Mouse (Mus musculus): Measurements from ENCODE around the gene Cryl1.

Cryl1 gene

DNA sequence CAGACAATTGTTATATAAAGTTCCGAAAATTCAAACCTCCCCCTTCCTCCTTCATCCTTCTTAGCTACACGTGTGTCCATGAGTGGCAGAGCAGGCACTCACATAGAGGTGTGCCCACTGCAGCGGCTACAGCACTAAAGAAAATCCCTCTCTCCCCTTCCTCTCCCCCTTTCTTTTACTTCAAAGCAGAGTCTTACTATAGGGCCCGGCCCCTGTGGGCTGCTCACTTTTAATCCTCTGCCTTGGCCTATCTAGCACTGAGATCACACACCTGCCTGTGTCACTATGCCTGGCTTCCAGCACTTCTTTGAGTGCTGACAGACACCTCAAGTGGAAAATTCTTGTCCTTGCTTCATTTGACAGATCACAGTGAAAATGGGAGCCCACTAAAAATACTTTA, 163.6 kb downstream of the Cryl1 start:
- no peak for DNase-seq (ENCODE audit: low spot score)

DNA sequence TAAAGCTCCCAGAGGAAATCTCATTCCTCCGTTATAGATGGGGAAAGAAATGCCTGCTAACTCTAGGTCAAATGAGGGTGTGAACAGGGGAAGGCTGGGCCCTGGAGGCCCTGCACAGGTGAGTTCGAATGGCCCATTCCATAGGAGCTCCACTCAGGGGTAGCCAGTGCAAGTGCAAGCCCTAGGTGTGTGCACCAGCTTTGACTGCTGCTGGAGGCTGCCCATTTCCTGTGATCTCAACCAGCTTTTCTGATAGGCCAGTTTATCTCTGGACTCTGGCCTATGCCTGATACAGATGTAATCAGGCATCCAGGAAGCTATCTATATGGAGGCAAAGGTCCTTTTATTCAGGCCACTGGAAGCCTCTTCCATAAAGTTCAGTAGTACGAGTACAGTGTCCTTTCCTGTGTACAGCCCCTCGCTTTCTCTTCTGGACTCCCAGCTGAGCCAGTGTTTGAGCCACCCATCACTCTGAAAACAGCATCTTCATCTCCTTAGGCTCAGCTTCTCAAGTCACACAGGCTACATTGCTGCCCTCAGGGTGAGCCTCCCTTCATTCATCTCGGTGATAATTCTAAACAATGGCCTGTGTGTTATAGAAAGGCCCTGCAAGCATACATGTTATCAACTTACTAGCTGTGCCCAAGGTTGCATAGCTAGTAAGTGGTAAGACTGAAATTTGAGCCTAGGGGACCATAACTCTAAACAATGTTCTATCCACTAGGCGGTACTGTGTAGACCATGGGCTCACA, 167.9 kb downstream of the Cryl1 start:
- no peak for DNase-seq (ENCODE audit: low spot score)

Measured in embryo, embryonic 10 days (tissue).